Mouse (Mus musculus) heart, postnatal 0 days (tissue): ENCODE measurements at regions not wholly inside any gene's neighbourhood (a gene's known extent, or its start where the extent isn't known, plus 50 kb on each side); places are given as distances from the start of the nearest gene placed in this dataset.

ENCODE experiments used
- ATAC-seq: fragments of 200-750 bp; cut with Nextera tagmentation; 2 replicates; pipeline ENCODE4 v1.8.0; 2017; ENCODE audit warnings: low read depth, moderate number of reproducible peaks, moderate library complexity; ENCODE audit not compliant: insufficient read depth
- DNase-seq: peaks from one replicate; pipeline ENCODE4 v3.0.0-alpha.2; 2016; ENCODE audit warnings: low spot score
- H3K27ac ChIP-seq: fragments of 300-500 bp; sonication (generic); 2 replicates; pipeline ENCODE4 v1.5.1; 2014; ENCODE audit warnings: low read depth, mild to moderate bottlenecking
- H3K27me3 ChIP-seq: fragments of 300-500 bp; sonication (generic); 2 replicates; pipeline ENCODE4 v1.6.1; 2014; ENCODE audit warnings: low read length, mixed read lengths; ENCODE audit not compliant: control insufficient read depth, insufficient read depth
- H3K36me3 ChIP-seq: fragments of 300-500 bp; sonication (generic); replicated peaks from 2 replicates; pipeline ENCODE4 v1.6.1; 2014; ENCODE audit warnings: low read length, mixed read lengths; ENCODE audit not compliant: control insufficient read depth, insufficient read depth
- H3K4me1 ChIP-seq: fragments of 300-500 bp; sonication (generic); 2 replicates; pipeline ENCODE4 v1.6.1; 2014; ENCODE audit warnings: antibody characterized with exemption; ENCODE audit not compliant: control insufficient read depth, insufficient read depth
- H3K4me2 ChIP-seq: fragments of 300-500 bp; sonication (generic); 2 replicates; pipeline ENCODE4 v1.6.1; 2014; ENCODE audit warnings: low read depth, mild to moderate bottlenecking, low read length, moderate library complexity
- H3K4me3 ChIP-seq: fragments of 300-500 bp; sonication (generic); 2 replicates; pipeline ENCODE4 v1.5.1; 2014; ENCODE audit warnings: low read depth, low read length
- H3K9ac ChIP-seq: fragments of 300-500 bp; sonication (generic); replicated peaks from 2 replicates; pipeline ENCODE4 v1.6.1; 2014; ENCODE audit warnings: low read depth, low read length, mixed read lengths
- H3K9me3 ChIP-seq: fragments of 300-500 bp; sonication (generic); replicated peaks from 2 replicates; pipeline ENCODE4 v1.6.1; 2016; ENCODE audit warnings: low read length; ENCODE audit not compliant: control insufficient read depth
- CTCF ChIP-seq: IDR thresholded peaks from 2 replicates; pipeline ENCODE4 v1.5.1; 2016; ENCODE audit warnings: antibody characterized with exemption, control low read depth, low read depth
- EP300 ChIP-seq: IDR thresholded peaks from 2 replicates; pipeline ENCODE4 v1.6.1; 2016; ENCODE audit warnings: antibody characterized with exemption, low read depth
- WGBS: fragments of 180-500 bp; shearing (Covaris S2); extraction: QIAGEN DNeasy Blood & Tissue Kit; methylation state at CpG from one replicate; pipeline ENCODE4 v1.1.7; 2014; 5-methylcytosine and 5-hydroxymethylcytosine counted together
- microRNA-seq: library from miRNA; unstranded; fragments of <30 nt; microRNA quantifications from one replicate; pipeline ENCODE4, GENCODE M21; 2016

GRCm38 (mm10) chr3:140233809-140234208 lies 978.3 kb downstream of the Pdha2 start:
- Histone ChIP-seq H3K9ac (no peak overlapping the region), H3K9me3 (no peaks in the 10 kb centered on the region), H3K36me3 (no peaks in the 10 kb centered on the region), H3K4me3 (no peak overlapping the region), H3K27me3 (no peaks in the 10 kb centered on the region), H3K27ac (no peak overlapping the region), H3K4me2 (no peak overlapping the region), H3K4me1 (no peaks in the 10 kb centered on the region)
- TF ChIP-seq EP300, result no peak
- TF ChIP-seq CTCF, result no peak
- 65% methylated on average over 2 of the region's 2 CpGs for WGBS
- no peak for DNase-seq
- no peak for ATAC-seq

DNA sequence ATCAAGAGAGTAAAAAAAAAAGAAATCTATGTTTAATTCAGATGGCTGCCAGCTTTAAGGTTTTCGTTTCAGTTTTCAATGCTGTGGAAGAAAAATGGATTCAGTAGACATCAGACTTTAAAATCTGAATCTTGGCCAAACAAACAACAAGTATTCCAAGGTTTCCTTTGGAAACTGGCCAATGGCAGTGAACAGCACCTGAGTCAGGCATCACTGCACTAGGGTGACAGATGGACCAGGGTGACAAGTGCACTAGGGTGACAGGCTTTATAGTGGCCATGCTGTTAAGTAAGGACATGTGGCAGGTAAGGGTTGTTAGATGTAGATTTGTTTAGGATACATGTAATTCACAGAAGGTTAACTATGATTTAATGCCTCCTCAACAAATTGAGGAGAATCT lies 972.9 kb downstream of the Pdha2 start:
- no peak for DNase-seq

More for the DNA sequence above, 972.9 kb downstream of the Pdha2 start:
- no peaks in the 10 kb centered on the region for H3K9me3 ChIP-seq
- H3K27ac ChIP-seq, result no peak overlapping the region
- H3K36me3 ChIP-seq, result no peaks in the 10 kb centered on the region
- H3K4me1 ChIP-seq, result no peaks in the 10 kb centered on the region
- ATAC-seq, result no peak
- TF ChIP-seq CTCF (no peak), EP300 (no peak)
- WGBS, result 53% methylated on average over 1 of the region's 1 CpGs
- no peak overlapping the region for H3K4me2 ChIP-seq
- H3K4me3 ChIP-seq, result no peak overlapping the region
- no peaks in the 10 kb centered on the region for H3K27me3 ChIP-seq
- no peak overlapping the region for H3K9ac ChIP-seq

Small RNA genes lying in the stretch of these regions (microRNA-seq; reads per million reads assigned to microRNA genes)
- gene Mir7j, result 51.2 reads per million, percentile 47 among the genes with 10 or more reads in this experiment
